Mouse (Mus musculus) lung, adult 2 months (tissue): ENCODE results near the gene Hist2h2ac.

ENCODE experiments used
- CTCF ChIP-seq: fragments of 200-500 bp; IDR thresholded peaks from 2 replicates; pipeline ENCODE4 v1.5.1; 2011; ENCODE audit warnings: mild to moderate bottlenecking, low read length, control low read depth; ENCODE audit not compliant: insufficient read depth
- POLR2A ChIP-seq: fragments of 200-500 bp; IDR thresholded peaks from 2 replicates; pipeline ENCODE4 v1.6.1; 2011; ENCODE audit warnings: low read depth, mild to moderate bottlenecking, control low read depth, low read length, borderline replicate concordance; ENCODE audit errors: extremely low read depth

DNA sequence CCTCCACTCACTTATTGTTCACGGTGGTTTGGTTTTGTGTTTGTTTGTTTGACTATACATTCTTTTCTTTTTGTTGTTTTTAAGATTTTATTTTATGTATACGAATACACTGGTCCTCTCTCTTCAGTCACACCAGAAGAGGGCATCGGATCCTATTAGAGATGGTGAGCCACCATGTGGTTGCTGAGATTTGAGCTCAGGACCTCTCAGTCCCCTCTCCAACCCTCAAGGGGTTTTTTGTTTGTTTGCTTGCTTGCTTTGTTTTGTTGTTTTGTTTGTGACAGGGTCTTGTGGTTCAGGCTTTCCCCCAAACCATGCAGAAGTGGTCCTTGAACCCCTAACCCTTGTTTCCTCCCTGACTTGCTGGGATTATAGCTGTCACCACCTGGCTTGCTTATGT lies 40.9 kb upstream of the Hist2h2ac start:
- TF ChIP-seq CTCF = no peak
- TF ChIP-seq POLR2A = no peak
